Mouse (Mus musculus) embryonic facial prominence, embryonic 11.5 days (tissue): ENCODE measurements around the gene Ak7. TPM values are rescaled to one million over a fixed set of nuclear protein-coding genes. Genes with fewer than 3 reads are reported as not detected.

Experiments
- ATAC-seq: fragments of 200-750 bp; cut with Nextera tagmentation; replicated peaks from 2 replicates; pipeline ENCODE4 v1.8.0; 2017; ENCODE audit warnings: low read depth; ENCODE audit not compliant: insufficient number of reproducible peaks, low FRiP score, low TSS enrichment
- DNase-seq: peaks from one replicate; pipeline ENCODE4 v3.0.0-alpha.2; 2015; ENCODE audit warnings: low spot score
- H3K27ac ChIP-seq: fragments of 300-500 bp; sonication (generic); replicated peaks from 2 replicates; pipeline ENCODE4 v1.5.1; 2014; ENCODE audit warnings: mild to moderate bottlenecking, low read depth, low read length, control low read depth
- H3K27me3 ChIP-seq: fragments of 300-500 bp; sonication (generic); 2 replicates; pipeline ENCODE4 v1.6.1; 2014; ENCODE audit warnings: mild to moderate bottlenecking, low read length, moderate library complexity, mixed read lengths; ENCODE audit not compliant: control insufficient read depth, insufficient read depth
- H3K36me3 ChIP-seq: fragments of 300-500 bp; sonication (generic); replicated peaks from 2 replicates; pipeline ENCODE4 v1.6.1; 2014; ENCODE audit warnings: low read depth, mild to moderate bottlenecking, low read length, moderate library complexity, mixed read lengths; ENCODE audit not compliant: control insufficient read depth, insufficient read depth
- H3K4me1 ChIP-seq: fragments of 300-500 bp; sonication (generic); 2 replicates; pipeline ENCODE4 v1.6.1; 2014; ENCODE audit warnings: low read length, mixed read lengths; ENCODE audit not compliant: control insufficient read depth, insufficient read depth
- H3K4me2 ChIP-seq: fragments of 300-500 bp; sonication (generic); 2 replicates; pipeline ENCODE4 v1.6.1; 2014; ENCODE audit warnings: low read depth, mild to moderate bottlenecking, control low read depth, low read length, moderate library complexity
- H3K4me3 ChIP-seq: fragments of 300-500 bp; sonication (generic); 2 replicates; pipeline ENCODE4 v1.5.1; 2014; ENCODE audit warnings: low read depth, low read length, control low read depth
- H3K9ac ChIP-seq: fragments of 300-500 bp; sonication (generic); replicated peaks from 2 replicates; pipeline ENCODE4 v1.6.1; 2014; ENCODE audit warnings: mild to moderate bottlenecking, control low read depth, low read length
- H3K9me3 ChIP-seq: fragments of 300-500 bp; sonication (generic); replicated peaks from 2 replicates; pipeline ENCODE4 v1.6.1; 2016; ENCODE audit warnings: mild to moderate bottlenecking, low read length, inconsistent platforms, mixed read lengths; ENCODE audit not compliant: control insufficient read depth
- WGBS: fragments of 180-500 bp; shearing (Covaris S2); extraction: QIAGEN DNeasy Blood & Tissue Kit; methylation state at CpG from one replicate; pipeline ENCODE4 v1.1.7; 2014; 5-methylcytosine and 5-hydroxymethylcytosine counted together
- polyA plus RNA-seq: library from polyadenylated mRNA; unstranded; fragments of >200 nt; fragmentation: Nextera tagmentation; extraction: Ambion mirVana; gene quantifications from 2 replicates; pipeline ENCODE4 v1.2.1, GENCODE M21; 2014

Gene Ak7
- polyA plus RNA-seq, 1 experiment from 2014 or later: not detected

GRCm38 (mm10) chr12:105757816-105758497 is 52.2 kb downstream of the Ak7 start:
- ATAC-seq (no peak; the same call in 1 of the 2 replicates), DNase-seq (peak; percentile 9)
- Histone ChIP-seq H3K4me2 (no peak overlapping the region), H3K36me3 (no peaks in the 10 kb centered on the region), H3K9me3 (no peaks in the 10 kb centered on the region), H3K4me1 (no peaks in the 10 kb centered on the region), H3K27me3 (no peaks in the 10 kb centered on the region), H3K27ac (no peak overlapping the region), H3K9ac (no peak overlapping the region), H3K4me3 (no peak overlapping the region)
- WGBS: 31% methylated on average over 15 of the region's 15 CpGs

- Histone ChIP-seq H3K9me3 (no peaks in the 10 kb centered on the region), H3K27ac (no peak overlapping the region), H3K4me3 (no peak overlapping the region), H3K36me3 (no peaks in the 10 kb centered on the region), H3K9ac (no peak overlapping the region), H3K4me1 (no peaks in the 10 kb centered on the region), H3K27me3 (no peaks in the 10 kb centered on the region), H3K4me2 (no peak overlapping the region)
- ATAC-seq (no peak), DNase-seq (no peak)
- whole genome bisulfite sequencing: 88% methylated on average over 2 of the region's 2 CpGs
These were observed 53.1 kb downstream of the Ak7 start for GRCm38 (mm10) chr12:105758911-105759310.

GRCm38 (mm10) chr12:105759849-105760478 is 54.2 kb downstream of the Ak7 start:
- Histone ChIP-seq H3K4me2 (no peak overlapping the region), H3K27me3 (no peaks in the 10 kb centered on the region), H3K4me1 (no peaks in the 10 kb centered on the region), H3K9me3 (no peaks in the 10 kb centered on the region), H3K27ac (no peak overlapping the region), H3K36me3 (no peaks in the 10 kb centered on the region), H3K4me3 (no peak overlapping the region), H3K9ac (no peak overlapping the region)
- DNase-seq: no peak
- 67% methylated on average over 10 of the region's 10 CpGs for WGBS
- no peak for ATAC-seq

- H3K36me3 ChIP-seq: no peaks in the 10 kb centered on the region
- no peaks in the 10 kb centered on the region for H3K4me1 ChIP-seq
- no peak for DNase-seq
- H3K27me3 ChIP-seq: no peaks in the 10 kb centered on the region
- no peak overlapping the region for H3K4me2 ChIP-seq
- no peak overlapping the region for H3K27ac ChIP-seq
- 74% methylated on average over 11 of the region's 11 CpGs for WGBS
- H3K4me3 ChIP-seq: no peak overlapping the region
- no peak for ATAC-seq
- H3K9ac ChIP-seq: no peak overlapping the region
- H3K9me3 ChIP-seq: no peaks in the 10 kb centered on the region
These were observed 55.4 kb downstream of the Ak7 start for GRCm38 (mm10) chr12:105761171-105761570.

- no peak for ATAC-seq
- no peak overlapping the region for H3K4me2 ChIP-seq
- DNase-seq: no peak
- no peaks in the 10 kb centered on the region for H3K36me3 ChIP-seq
- no peak overlapping the region for H3K9ac ChIP-seq
- H3K27me3 ChIP-seq: no peaks in the 10 kb centered on the region
- no peaks in the 10 kb centered on the region for H3K4me1 ChIP-seq
- H3K9me3 ChIP-seq: no peaks in the 10 kb centered on the region
- 72% methylated on average over 3 of the region's 3 CpGs for WGBS
- no peak overlapping the region for H3K27ac ChIP-seq
- no peak overlapping the region for H3K4me3 ChIP-seq
These were observed 55.9 kb downstream of the Ak7 start for GRCm38 (mm10) chr12:105761629-105762028.

- no peak overlapping the region for H3K9ac ChIP-seq
- no peaks in the 10 kb centered on the region for H3K36me3 ChIP-seq
- H3K4me3 ChIP-seq: no peak overlapping the region
- H3K27me3 ChIP-seq: no peaks in the 10 kb centered on the region
- no peaks in the 10 kb centered on the region for H3K9me3 ChIP-seq
- no peaks in the 10 kb centered on the region for H3K4me1 ChIP-seq
- H3K4me2 ChIP-seq: no peak overlapping the region
- no peak for DNase-seq
- no peak overlapping the region for H3K27ac ChIP-seq
- no peak for ATAC-seq
- WGBS: 71% methylated on average over 10 of the region's 10 CpGs
These were observed 63.9 kb downstream of the Ak7 start for GRCm38 (mm10) chr12:105769700-105770099.

- H3K4me2 ChIP-seq: no peak overlapping the region
- no peaks in the 10 kb centered on the region for H3K4me1 ChIP-seq
- ATAC-seq (no peak), DNase-seq (no peak)
- H3K27ac ChIP-seq: no peak overlapping the region
- 59% methylated on average over 7 of the region's 7 CpGs for WGBS
- H3K27me3 ChIP-seq: no peaks in the 10 kb centered on the region
- no peak overlapping the region for H3K9ac ChIP-seq
- H3K4me3 ChIP-seq: no peak overlapping the region
- no peaks in the 10 kb centered on the region for H3K9me3 ChIP-seq
- no peaks in the 10 kb centered on the region for H3K36me3 ChIP-seq
These were observed 69.1 kb downstream of the Ak7 start for GRCm38 (mm10) chr12:105774871-105775270.

GRCm38 (mm10) chr12:105777651-105778050 is 71.9 kb downstream of the Ak7 start:
- Histone ChIP-seq H3K4me1 (no peaks in the 10 kb centered on the region), H3K27ac (no peak overlapping the region), H3K36me3 (no peaks in the 10 kb centered on the region), H3K4me2 (no peak overlapping the region), H3K4me3 (no peak overlapping the region), H3K9me3 (no peaks in the 10 kb centered on the region), H3K27me3 (no peaks in the 10 kb centered on the region), H3K9ac (no peak overlapping the region)
- WGBS: 90% methylated on average over 4 of the region's 4 CpGs
- ATAC-seq: no peak
- DNase-seq: no peak
